In the genomic region with DNA sequence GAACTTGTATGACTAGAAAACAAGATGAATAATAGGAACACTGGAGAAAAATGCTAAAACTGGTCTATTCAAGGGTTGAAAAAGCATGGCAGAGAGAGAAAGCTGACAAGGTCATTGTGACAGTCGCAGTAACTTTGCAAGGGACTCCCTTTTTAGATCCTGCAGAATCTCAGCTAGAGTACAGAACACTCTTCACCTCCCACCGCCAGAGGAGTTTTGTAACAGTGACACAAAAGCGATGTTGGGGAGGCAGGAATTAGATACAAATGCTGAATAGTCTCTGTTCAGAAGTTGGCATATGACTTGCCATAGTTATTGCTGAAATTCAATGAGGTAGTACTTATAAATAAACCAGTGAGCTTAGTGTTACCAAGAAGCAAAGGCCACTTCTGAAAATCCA, we compare ENCODE assay signal across 27 mouse cellular contexts. TPM values are rescaled to one million over a fixed set of nuclear protein-coding genes. Genes with fewer than 3 reads are reported as not detected.
"Had no signal": no experiment of that assay in that cellular context is flagged by ENCODE, and none has a peak within 500 bp of the region (broad histone marks: within the 10 kb centered on the region; RNA-seq: fewer than 3 reads in every experiment).

No protein-coding gene starts in this region.

- H3K27ac ChIP-seq: liver, embryonic 15.5 days; lung, embryonic 15.5 days; macrophage; midbrain, embryonic 13.5 days; midbrain, embryonic 15.5 days; neural tube, embryonic 12.5 days; stomach, embryonic 15.5 days; stomach, postnatal 0 days had no signal

- H3K4me2 ChIP-seq: liver, embryonic 15.5 days; lung, embryonic 15.5 days; midbrain, embryonic 11.5 days; midbrain, embryonic 13.5 days; midbrain, embryonic 15.5 days; neural tube, embryonic 12.5 days; stomach, embryonic 15.5 days had no signal

- H3K4me3 ChIP-seq: liver, embryonic 15.5 days; lung, embryonic 15.5 days; megakaryocyte, embryonic 14.5 days; midbrain, embryonic 13.5 days; midbrain, embryonic 15.5 days; neural tube, embryonic 12.5 days; stomach, embryonic 15.5 days had no signal

- H3K27me3 ChIP-seq: liver, embryonic 15.5 days; lung, embryonic 15.5 days; midbrain, embryonic 13.5 days; midbrain, embryonic 15.5 days; neural tube, embryonic 12.5 days; stomach, embryonic 15.5 days had no signal

- DNase-seq: liver, postnatal 0 days; lung, adult 2 months; lung, postnatal 14 days; lung, postnatal 36 days; right cerebral cortex, postnatal 14 days; thymus, adult 2 months; thymus, postnatal 25 days; thymus, postnatal 4 days had no signal

- H3K9me3 ChIP-seq: liver, embryonic 15.5 days; lung, embryonic 15.5 days; megakaryocyte, embryonic 14.5 days; midbrain, embryonic 13.5 days; midbrain, embryonic 15.5 days; neural tube, embryonic 12.5 days; stomach, embryonic 15.5 days had no signal

- H3K4me1 ChIP-seq: liver, embryonic 15.5 days; lung, embryonic 15.5 days; megakaryocyte, embryonic 14.5 days; midbrain, embryonic 13.5 days; midbrain, embryonic 15.5 days; neural tube, embryonic 12.5 days; stomach, embryonic 15.5 days had no signal

- H3K36me3 ChIP-seq: liver, embryonic 15.5 days; lung, embryonic 15.5 days; midbrain, embryonic 13.5 days; midbrain, embryonic 15.5 days; neural tube, embryonic 12.5 days; stomach, embryonic 15.5 days had no signal

- H3K9ac ChIP-seq: liver, embryonic 15.5 days; liver, postnatal 0 days; lung, embryonic 15.5 days; midbrain, embryonic 13.5 days; midbrain, embryonic 15.5 days; neural tube, embryonic 12.5 days; stomach, embryonic 15.5 days had no signal

- ATAC-seq: liver, postnatal 0 days; lung, postnatal 0 days; midbrain, embryonic 13.5 days; midbrain, embryonic 15.5 days had no signal

RNA-seq across cellular contexts. Expression of a gene that starts 41.0 kb away (rescaled TPM):
- total RNA-seq: megakaryocyte progenitor cell, adult 5-6 weeks; midbrain, postnatal 0 days; monocyte, adult 5-6 weeks; neutrophil, adult 5-6 weeks had no signal
- polyA plus RNA-seq: liver, embryonic 15.5 days; lung, adult 2 months; lung, embryonic 15.5 days; macrophage; midbrain, embryonic 11.5 days; midbrain, embryonic 15.5 days; neural tube, embryonic 12.5 days; neural tube, embryonic 14.5 days; spleen, adult 2 months; stomach, embryonic 15.5 days; testis, adult 2 months; urinary bladder, adult 2 months had no signal

RNA-seq across cellular contexts. Expression of a gene that starts 47.1 kb away (rescaled TPM):
- total RNA-seq: megakaryocyte progenitor cell, adult 5-6 weeks; midbrain, postnatal 0 days; monocyte, adult 5-6 weeks; neutrophil, adult 5-6 weeks had no signal
- polyA plus RNA-seq: liver, embryonic 15.5 days; macrophage; midbrain, embryonic 11.5 days; midbrain, embryonic 13.5 days; midbrain, embryonic 15.5 days; spleen, adult 2 months had no signal
